Mouse (Mus musculus) fibroblast of lung, adult 2 months (primary cell): ENCODE measurements around the gene Mgat4c.

ENCODE experiments used
- DNase-seq: peaks from one replicate; pipeline ENCODE4 v3.0.0-alpha.2; 2011; ENCODE audit warnings: low read depth

Gene Mgat4c

DNA sequence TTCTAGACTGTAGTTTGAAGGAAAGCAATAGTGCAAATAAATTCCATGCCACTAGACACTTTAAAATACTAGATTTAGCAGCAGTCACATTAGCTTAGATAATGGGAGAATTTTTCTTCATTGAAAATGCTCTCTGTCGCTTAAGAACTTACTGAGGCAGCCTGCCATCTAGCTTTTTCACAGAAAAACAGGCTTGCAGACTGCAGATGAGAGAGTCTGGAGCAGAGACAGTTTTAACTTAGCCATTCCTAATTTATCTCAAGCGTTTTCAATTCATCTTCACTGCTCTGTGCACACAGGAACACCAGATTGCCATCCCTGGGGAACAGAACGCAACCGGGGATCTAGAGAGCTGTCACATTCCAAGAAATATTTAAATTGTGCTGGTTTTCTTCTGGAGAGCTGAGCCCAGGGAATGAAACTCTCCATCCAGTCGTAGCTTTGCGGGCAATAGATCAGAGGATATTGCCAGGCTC, at the start of gene Mgat4c:
Gene Mgat4c, plus strand, starts transcription at position 51 of the 476 bp plus-strand sequence.
- no peak for DNase-seq

- DNase-seq: no peak
Observed at GRCm38 (mm10) chr10:101635266-101635665, 46.0 kb upstream of the Mgat4c start.

DNA sequence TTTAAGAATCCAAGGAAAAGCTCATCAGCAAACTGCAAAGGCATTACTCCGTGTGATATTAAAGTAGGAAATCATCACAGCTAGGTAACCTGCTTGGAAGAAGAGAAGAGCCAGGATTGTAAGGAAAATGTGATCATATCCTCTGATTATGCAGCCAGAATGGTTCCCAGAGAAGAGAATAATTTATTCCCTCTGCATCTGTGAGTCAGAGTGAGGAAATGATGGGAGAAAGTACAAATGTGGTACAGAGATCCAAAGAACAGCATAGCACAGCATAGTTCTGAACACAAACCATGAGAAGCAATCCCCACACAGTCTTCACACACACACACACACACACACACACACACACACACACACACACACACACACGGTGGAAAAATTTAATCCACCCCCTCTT, 40.2 kb upstream of the Mgat4c start:
- DNase-seq: no peak

GRCm38 (mm10) chr10:101681914-101682313, 627 bp downstream of the Mgat4c start:
- no peak for DNase-seq

- DNase-seq: no peak
Observed at GRCm38 (mm10) chr10:101761828-101762227, 80.5 kb downstream of the Mgat4c start.

DNA sequence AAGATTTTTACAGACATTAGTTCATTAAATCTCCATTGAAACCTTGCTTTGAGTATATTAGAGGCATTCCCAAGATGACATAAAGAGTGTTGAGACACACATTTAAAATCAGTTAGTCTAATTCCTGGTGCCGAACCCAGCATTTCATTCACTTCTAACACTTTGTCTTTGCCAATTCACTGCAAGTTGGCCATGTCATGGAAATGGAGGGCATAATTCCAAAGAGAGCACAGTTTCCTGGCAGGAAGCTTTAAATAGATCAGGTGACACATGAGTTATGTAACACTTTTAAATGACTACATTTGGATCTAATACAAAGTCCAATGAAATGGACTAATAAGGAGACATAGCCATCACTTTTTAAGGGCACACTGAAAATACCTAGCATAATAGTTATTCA, 89.4 kb downstream of the Mgat4c start:
- DNase-seq: no peak

DNA sequence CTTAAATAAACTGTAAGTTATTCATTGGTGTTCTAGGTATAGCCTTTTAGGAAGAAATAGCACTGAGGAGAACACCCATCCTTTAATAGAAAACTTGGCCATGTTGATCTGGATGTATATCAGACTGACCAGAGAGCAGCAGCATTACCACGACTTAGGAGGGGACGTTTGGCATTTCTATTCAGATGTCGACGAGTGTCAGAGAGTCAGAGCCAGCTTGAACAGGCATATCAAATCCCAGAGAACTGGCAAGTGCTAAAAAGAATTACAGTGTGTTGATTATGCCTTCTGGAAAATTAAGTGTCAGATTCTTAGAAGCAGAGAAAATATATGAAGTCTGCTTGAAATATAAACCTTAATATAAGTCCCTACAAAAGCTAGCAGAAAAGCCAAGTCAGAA, 89.9 kb downstream of the Mgat4c start:
- no peak for DNase-seq

DNA sequence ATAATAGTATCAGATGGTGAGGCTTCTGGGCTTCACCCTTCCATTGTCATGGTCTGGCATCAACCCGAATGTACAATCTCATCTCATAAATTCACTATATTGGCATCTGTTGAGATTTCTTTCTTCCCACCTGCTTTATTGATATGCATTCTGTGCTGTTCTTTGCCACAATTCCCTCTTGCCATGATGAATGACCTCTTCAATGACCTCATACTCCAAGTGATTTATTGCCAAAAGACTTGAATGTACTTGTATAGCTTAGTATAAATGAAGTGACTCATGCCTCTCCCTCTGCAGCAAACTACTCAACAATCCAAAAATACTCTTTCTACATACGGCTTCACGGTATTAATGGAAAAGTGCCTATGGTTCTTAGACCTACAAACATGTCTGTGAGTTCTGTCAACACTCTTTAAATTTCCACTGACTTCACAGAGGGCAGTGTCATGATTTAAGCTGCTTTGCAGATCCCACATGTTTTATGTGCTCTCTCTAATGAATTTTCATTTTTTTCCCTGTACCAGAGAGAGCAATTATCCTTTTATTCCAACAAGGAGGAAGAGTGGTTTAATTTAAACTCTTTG, 102.0 kb downstream of the Mgat4c start:
- DNase-seq: no peak

DNA sequence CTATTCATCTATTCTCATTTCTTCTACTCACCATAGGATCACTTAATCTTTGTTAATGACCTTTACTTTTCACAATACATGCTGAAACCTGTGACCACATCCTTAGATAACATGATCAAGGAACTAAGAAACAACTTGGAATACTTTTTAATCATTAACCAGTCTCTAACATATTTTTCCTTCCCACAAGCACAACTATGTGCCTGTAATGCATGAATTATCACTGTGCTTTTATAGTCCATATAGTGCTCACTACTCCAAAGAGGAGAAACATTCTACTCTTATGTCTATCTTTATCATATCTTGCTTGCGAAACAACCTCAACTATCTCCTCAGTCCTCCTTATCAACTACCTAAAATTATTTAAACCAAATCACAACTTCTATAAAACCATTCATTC, 114.2 kb downstream of the Mgat4c start:
- DNase-seq: no peak

DNA sequence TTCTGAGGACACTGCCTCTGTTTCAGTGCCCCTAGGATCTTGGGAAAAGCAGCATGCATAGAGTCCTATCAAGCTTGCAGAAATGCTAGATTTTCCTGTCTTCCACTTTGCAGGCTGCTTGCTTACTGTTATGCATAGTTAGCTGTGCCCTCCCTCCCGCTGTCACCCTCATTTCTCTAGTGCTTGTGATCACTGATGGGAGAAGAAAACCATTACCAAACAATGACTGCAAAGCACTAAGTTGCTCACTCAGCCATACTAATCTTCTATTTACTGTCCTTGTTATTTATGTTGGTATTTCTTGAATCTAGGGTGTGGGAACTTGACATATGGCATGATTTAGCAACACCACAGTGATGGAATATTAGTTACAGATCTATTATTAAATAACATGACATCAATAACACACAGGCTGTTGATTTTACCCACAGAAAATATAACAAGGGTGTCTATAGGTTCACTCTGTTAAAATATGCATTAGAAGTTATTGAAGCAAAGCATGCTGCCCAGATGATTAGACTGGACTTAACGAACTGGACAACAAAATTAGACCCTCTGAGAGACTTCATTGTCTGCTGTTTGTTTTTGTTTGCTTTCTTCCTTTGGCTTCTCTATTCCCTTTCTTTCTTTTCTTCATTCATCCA, 117.7 kb downstream of the Mgat4c start:
- DNase-seq: no peak

GRCm38 (mm10) chr10:101808768-101809167, 127.5 kb downstream of the Mgat4c start:
- DNase-seq: no peak

DNA sequence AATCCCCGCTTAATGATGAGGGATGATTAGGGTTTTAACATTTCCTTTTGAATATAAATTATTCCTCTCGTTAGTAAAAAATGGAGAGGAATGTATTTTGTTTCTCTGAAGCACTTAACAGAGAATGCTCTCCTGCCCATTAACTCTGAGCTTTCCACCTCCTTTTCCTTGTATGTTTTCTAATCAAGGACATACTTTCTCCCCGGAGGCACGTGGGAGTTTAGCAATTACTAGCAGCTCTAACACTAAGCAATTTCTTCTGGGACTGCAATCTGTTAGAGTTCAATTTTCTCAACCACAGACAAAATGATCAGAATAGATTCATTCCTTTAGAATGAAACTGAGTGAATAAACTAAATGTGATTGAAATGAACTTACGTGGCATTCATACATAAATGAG, 135.6 kb downstream of the Mgat4c start:
- DNase-seq: no peak

- DNase-seq: no peak
Observed at GRCm38 (mm10) chr10:101827944-101828343, 146.7 kb downstream of the Mgat4c start.

DNA sequence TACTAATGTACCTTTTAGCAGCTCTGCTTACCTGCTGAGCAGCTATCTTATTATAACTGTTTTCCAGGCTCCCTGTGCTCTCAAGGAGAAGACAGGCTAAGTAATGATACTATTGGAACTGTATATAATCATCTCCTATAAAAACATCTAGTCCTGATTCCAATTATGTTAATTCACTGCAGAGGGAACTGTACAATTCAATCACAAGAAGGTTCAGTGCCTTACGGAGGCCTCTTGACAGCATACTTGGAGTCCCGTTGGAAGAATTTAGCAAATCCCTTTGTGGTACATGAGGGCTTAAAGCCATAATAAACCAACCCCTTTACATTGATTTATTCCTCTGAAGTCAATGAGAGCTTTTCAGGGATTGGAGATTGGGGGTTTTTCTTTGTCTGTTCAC, 174.8 kb downstream of the Mgat4c start:
- DNase-seq: no peak

- no peak for DNase-seq
Observed at GRCm38 (mm10) chr10:101889866-101890265, 208.6 kb downstream of the Mgat4c start.

DNA sequence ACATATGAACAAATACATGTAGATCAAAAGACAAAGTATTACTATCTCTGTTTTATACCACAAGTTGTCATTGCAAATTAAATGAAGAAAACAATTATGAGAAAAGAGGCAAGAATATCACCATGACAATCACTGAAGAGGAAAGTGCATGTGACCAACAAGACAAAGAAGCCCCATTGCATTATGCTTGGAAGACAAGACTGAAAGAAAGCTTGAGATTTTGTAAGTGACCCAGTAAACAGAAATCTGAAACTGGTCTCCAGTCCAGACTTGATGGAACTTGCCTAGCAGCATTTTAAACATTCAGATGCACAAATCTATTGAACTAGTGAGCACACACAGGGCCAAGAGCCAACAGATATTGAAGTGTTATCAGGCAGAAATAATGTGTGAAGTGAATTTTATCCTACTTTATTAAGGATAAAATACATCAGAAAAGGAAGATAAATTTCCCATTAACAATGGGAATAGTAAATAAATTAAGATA, 236.1 kb downstream of the Mgat4c start:
- DNase-seq: no peak

GRCm38 (mm10) chr10:101997612-101998011, 316.3 kb downstream of the Mgat4c start:
- no peak for DNase-seq

GRCm38 (mm10) chr10:102042513-102042912, 361.2 kb downstream of the Mgat4c start:
- no peak for DNase-seq

GRCm38 (mm10) chr10:102056218-102056617, 374.9 kb downstream of the Mgat4c start:
- no peak for DNase-seq

- DNase-seq: no peak
Observed at GRCm38 (mm10) chr10:102056975-102057565, 375.8 kb downstream of the Mgat4c start.

DNA sequence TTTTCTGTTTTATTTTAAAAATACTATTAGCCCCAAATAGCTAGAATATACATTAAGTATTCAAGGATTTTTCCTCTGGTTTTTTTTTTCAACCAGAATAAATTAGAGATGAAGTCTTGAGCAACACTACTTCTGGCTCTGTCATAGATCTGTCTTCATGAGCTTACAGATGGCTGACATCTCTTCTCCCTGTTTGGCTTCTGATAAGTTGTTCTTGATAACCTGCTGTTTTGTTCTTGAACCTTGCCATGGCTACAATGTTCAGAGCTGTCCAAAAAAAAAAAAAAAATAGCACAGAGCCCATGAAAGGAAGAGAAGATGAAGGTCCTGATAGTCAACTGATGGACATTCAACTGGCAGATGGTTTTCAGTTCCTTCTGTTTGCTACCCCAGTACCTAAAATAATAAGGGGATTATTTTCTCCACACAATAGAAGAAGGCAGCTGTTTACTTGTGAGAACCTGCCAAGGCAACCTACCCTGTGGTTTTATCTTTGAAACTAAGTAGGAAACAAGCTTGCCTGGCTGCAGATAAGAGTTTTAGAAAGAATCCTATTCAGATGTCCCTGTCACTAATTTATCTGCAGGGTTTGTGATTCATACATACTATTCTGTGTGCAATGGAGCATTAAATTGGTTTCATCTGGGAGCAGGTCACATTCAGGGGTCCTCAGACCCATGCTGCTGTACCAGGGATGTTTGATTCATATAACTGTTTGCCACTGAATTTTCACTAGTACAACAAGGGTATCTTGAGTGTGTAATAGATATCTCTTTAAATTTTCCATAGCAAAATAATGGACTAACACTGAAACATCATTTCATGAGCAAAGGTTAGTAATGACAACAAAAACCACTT, 393.5 kb downstream of the Mgat4c start:
- no peak for DNase-seq

DNA sequence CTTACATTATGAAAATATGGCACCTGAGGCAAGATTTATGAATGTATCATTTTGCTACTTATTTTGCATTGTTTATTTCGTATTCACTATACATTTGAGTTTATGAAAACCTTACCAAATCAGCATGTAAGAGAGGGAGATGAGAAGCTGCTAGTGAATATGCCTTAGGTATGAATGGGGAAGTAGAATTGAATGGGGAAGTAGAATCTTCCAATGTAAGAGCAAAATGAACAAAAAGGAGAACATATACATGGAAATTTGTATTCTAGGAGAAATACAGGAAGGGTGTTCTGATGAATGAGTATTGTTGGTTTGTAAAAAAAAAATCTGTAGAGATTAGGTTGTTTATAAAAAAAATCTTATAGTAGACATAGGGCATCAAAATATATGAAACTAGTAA, 441.9 kb downstream of the Mgat4c start:
- DNase-seq: no peak
